Mouse (Mus musculus) limb, embryonic 11.5 days (tissue): ENCODE results near the gene Dnajc28. TPM values are rescaled to one million over a fixed set of nuclear protein-coding genes. Genes with fewer than 3 reads are reported as not detected.

Source experiments
- ATAC-seq: fragments of 200-750 bp; cut with Nextera tagmentation; 2 replicates; pipeline ENCODE4 v1.8.0; 2017; ENCODE audit warnings: low read depth; ENCODE audit not compliant: insufficient number of reproducible peaks, low FRiP score, low TSS enrichment
- DNase-seq: peaks from one replicate; pipeline ENCODE4 v3.0.0-alpha.2; 2015; ENCODE audit warnings: low spot score
- H3K27ac ChIP-seq: fragments of 300-500 bp; sonication (generic); replicated peaks from 2 replicates; pipeline ENCODE4 v1.5.1; 2014; ENCODE audit warnings: low read depth, mild to moderate bottlenecking, low read length
- H3K27me3 ChIP-seq: fragments of 300-500 bp; sonication (generic); 2 replicates; pipeline ENCODE4 v1.6.1; 2014; ENCODE audit warnings: mild to moderate bottlenecking, low read length, mixed read lengths; ENCODE audit not compliant: control insufficient read depth, insufficient read depth
- H3K36me3 ChIP-seq: fragments of 300-500 bp; sonication (generic); 2 replicates; pipeline ENCODE4 v1.6.1; 2014; ENCODE audit warnings: mild to moderate bottlenecking, low read length, moderate library complexity, mixed read lengths; ENCODE audit not compliant: control insufficient read depth, insufficient read depth
- H3K4me1 ChIP-seq: fragments of 300-500 bp; sonication (generic); 2 replicates; pipeline ENCODE4 v1.6.1; 2014; ENCODE audit warnings: low read length, mixed read lengths; ENCODE audit not compliant: control insufficient read depth, insufficient read depth
- H3K4me2 ChIP-seq: fragments of 300-500 bp; sonication (generic); 2 replicates; pipeline ENCODE4 v1.6.1; 2014; ENCODE audit warnings: low read depth, mild to moderate bottlenecking, moderate library complexity; ENCODE audit not compliant: severe bottlenecking
- H3K4me3 ChIP-seq: fragments of 300-500 bp; sonication (generic); 2 replicates; pipeline ENCODE4 v1.5.1; 2014; ENCODE audit warnings: low read depth, low read length
- H3K9ac ChIP-seq: fragments of 300-500 bp; sonication (generic); 2 replicates; pipeline ENCODE4 v1.6.1; 2014; ENCODE audit warnings: mild to moderate bottlenecking, low read length
- H3K9me3 ChIP-seq: fragments of 300-500 bp; sonication (generic); 2 replicates; pipeline ENCODE4 v1.6.1; 2016; ENCODE audit warnings: low read length; ENCODE audit not compliant: control insufficient read depth
- WGBS: fragments of 180-500 bp; shearing (Covaris S2); extraction: QIAGEN DNeasy Blood & Tissue Kit; methylation state at CpG from one replicate; pipeline ENCODE4 v1.1.7; 2014; 5-methylcytosine and 5-hydroxymethylcytosine counted together
- polyA plus RNA-seq: library from polyadenylated mRNA; unstranded; fragments of >200 nt; fragmentation: Nextera tagmentation; extraction: Ambion mirVana; gene quantifications from 2 replicates; pipeline ENCODE4 v1.2.1, GENCODE M21; 2014

Dnajc28 gene
- polyA plus RNA-seq, 1 experiment from 2014 or later, result 6.4 TPM

DNA sequence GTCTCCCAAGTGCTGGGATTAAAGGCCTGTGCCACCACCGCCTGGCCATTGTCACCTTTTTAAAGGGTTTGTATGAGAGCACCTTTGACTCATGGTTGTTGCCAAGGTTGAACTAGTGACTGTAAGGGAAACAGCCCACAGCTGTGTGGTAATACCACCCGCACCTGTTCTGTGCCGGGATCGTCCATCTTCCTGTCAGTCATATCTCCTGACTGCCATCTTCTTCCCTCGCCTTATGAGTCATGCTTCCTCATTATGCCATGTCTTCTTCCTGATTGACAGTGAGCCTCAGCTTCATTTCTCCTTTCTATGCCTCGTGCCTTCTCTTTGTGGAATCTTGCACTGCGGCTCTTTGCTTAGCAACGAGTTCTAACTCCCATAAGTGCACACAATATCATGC, 11.9 kb downstream of the Dnajc28 start:
- no peaks in the 10 kb centered on the region for H3K27me3 ChIP-seq
- H3K9me3 ChIP-seq, result no peaks in the 10 kb centered on the region
- WGBS, result 90% methylated on average over 8 of the region's 8 CpGs
- no peak overlapping the region for H3K9ac ChIP-seq
- H3K27ac ChIP-seq, result no peak overlapping the region
- DNase-seq, result no peak
- no peak for ATAC-seq
- H3K36me3 ChIP-seq, result no peaks in the 10 kb centered on the region
- no peak overlapping the region for H3K4me2 ChIP-seq
- no peaks in the 10 kb centered on the region for H3K4me1 ChIP-seq
- H3K4me3 ChIP-seq, result no peak overlapping the region

DNA sequence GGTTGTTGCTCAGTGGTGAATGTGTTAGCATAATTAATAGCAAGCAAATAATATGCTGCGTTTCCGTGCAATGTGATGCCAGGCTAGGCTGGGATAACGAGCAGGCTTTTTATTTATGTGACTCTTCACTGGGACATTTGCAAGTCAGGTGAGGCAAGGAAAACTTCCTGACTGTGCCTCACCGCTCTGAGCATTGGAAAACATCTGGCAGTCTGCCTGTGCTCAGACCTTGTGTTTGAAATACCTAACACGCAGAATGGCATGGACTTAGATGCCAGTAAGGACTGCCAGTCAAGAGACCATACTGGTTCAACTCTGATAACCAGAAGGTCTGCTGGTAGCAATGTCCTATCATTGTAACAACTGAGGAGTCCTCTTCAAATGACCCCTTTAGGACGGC, 13.7 kb downstream of the Dnajc28 start:
- H3K4me3 ChIP-seq, result no peak overlapping the region
- 71% methylated on average over 6 of the region's 6 CpGs for WGBS
- H3K27me3 ChIP-seq, result no peaks in the 10 kb centered on the region
- H3K4me1 ChIP-seq, result no peaks in the 10 kb centered on the region
- DNase-seq, result no peak
- H3K4me2 ChIP-seq, result no peak overlapping the region
- ATAC-seq, result no peak
- H3K9me3 ChIP-seq, result no peaks in the 10 kb centered on the region
- H3K36me3 ChIP-seq, result no peaks in the 10 kb centered on the region
- no peak overlapping the region for H3K27ac ChIP-seq
- H3K9ac ChIP-seq, result no peak overlapping the region

DNA sequence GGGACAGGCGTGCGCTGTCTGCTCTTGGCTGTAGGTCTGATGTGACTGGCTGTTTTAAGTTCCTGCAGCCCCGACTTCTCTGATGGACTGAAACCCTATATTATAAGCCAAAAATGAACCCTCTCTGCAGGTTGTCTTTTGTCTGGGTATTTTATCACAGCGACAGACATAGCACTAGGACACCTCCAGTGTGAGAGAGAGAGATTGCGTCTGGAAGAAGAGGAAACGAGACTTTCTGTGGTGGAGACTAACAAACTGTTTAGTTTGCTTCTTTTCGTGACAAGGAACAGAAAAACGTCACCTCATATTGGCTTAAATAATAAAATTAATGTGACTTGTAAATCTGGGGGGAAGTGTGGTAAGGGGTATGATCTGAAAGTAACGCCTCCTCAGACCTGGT, 17.1 kb downstream of the Dnajc28 start:
- H3K4me2 ChIP-seq, result no peak overlapping the region
- no peak for ATAC-seq

DNA sequence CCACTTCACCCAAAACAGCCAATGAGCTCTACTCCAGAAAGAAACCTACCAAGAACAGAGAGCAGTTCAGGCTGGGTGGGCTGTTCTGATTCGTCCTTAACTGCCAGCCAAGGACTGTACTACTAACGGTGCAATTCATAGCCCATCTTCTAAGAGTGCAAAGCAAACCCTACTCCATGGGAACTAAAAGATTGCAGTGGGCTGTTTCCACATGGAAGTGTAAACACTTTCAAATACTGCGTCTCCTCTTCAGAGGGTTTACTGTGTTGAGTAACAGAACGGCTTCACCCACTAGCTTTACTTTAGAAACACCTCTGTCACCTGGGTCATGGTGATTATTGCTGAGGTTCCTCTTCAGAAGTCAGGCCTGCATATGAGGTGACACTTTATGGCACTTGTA, 17.7 kb downstream of the Dnajc28 start:
- ATAC-seq (no peak), DNase-seq (no peak)
- Histone ChIP-seq H3K4me1 (0 out of 2 replicates have a peak, but pooled peaks cover 2% of the 10 kb centered on the region), H3K27ac (no peak overlapping the region), H3K9ac (no peak overlapping the region), H3K9me3 (no peaks in the 10 kb centered on the region), H3K36me3 (no peaks in the 10 kb centered on the region), H3K27me3 (no peaks in the 10 kb centered on the region), H3K4me2 (no peak overlapping the region), H3K4me3 (no peak overlapping the region)
- WGBS, result 40% methylated on average over 4 of the region's 4 CpGs

More for the DNA sequence above, 17.1 kb downstream of the Dnajc28 start:
- Histone ChIP-seq H3K9me3 (no peaks in the 10 kb centered on the region), H3K27me3 (no peaks in the 10 kb centered on the region), H3K4me3 (no peak overlapping the region), H3K4me1 (0 out of 2 replicates have a peak, but pooled peaks cover 2% of the 10 kb centered on the region), H3K27ac (no peak overlapping the region), H3K36me3 (no peaks in the 10 kb centered on the region), H3K9ac (no peak overlapping the region)
- no peak for DNase-seq
- WGBS, result 46% methylated on average over 9 of the region's 9 CpGs

DNA sequence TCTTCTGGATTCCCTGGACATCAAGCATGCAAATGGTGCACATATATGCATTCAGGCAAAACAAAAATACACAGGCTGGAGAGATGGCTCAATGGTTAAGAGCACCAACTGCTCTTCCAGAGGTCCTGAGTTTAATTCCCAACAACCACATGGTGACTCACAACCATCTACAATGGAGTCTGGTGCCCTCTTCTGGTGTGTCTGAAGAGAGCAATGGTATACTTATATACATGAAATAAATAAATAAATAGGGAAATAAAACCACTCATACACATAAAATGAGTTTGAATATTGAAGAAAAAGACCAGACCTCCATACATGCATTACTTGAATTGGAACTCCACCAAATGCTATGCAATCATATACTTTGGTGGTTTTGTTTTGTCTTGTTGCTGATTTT, 19.6 kb downstream of the Dnajc28 start:
- Histone ChIP-seq H3K9ac (no peak overlapping the region), H3K4me1 (0 out of 2 replicates have a peak, but pooled peaks cover 2% of the 10 kb centered on the region), H3K27ac (no peak overlapping the region), H3K4me2 (no peak overlapping the region), H3K4me3 (no peak overlapping the region), H3K9me3 (no peaks in the 10 kb centered on the region), H3K36me3 (no peaks in the 10 kb centered on the region), H3K27me3 (no peaks in the 10 kb centered on the region)
- ATAC-seq (no peak), DNase-seq (no peak)

DNA sequence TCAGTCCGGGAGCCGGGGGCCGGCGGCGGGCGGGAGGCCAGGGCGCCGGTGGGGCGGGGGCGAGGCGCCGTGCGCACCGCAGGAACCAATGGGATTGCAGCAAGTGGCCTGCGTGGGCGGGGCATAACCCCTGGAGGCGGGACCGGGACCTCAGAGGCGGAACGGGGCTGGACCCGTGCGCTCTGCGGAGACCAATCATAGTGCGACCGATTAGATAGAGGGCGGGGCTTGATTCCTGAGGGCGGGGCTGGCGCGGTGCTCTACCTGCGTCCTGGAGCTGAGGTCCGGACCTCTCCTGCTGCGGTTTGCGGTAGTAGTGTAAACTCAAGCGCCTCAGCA, 21.2 kb downstream of the Dnajc28 start, which contains the start of gene Tmem50b:
TSS of gene Tmem50b (minus strand) at position 129 of the 339 bp plus-strand sequence.
- no peak within 1 kb of the TSS for H3K27ac ChIP-seq
- no peaks in the 10 kb centered on the region for H3K27me3 ChIP-seq
- WGBS, result under 1% methylated on average over 34 of the region's 34 CpGs
- peak within 1 kb of the TSS; percentile 51 for H3K4me3 ChIP-seq
- H3K9ac ChIP-seq, result peak within 1 kb of the TSS; percentile 59
- peak; percentile 98 for DNase-seq
- H3K36me3 ChIP-seq, result no peaks in the 10 kb centered on the region
- peak within 1 kb of the TSS; percentile 90 for H3K4me2 ChIP-seq
- no peaks in the 10 kb centered on the region for H3K9me3 ChIP-seq
- ATAC-seq, result peak; percentile 99
- H3K4me1 ChIP-seq, result 0 out of 2 replicates have a peak, but pooled peaks cover 2% of the 10 kb centered on the region

DNA sequence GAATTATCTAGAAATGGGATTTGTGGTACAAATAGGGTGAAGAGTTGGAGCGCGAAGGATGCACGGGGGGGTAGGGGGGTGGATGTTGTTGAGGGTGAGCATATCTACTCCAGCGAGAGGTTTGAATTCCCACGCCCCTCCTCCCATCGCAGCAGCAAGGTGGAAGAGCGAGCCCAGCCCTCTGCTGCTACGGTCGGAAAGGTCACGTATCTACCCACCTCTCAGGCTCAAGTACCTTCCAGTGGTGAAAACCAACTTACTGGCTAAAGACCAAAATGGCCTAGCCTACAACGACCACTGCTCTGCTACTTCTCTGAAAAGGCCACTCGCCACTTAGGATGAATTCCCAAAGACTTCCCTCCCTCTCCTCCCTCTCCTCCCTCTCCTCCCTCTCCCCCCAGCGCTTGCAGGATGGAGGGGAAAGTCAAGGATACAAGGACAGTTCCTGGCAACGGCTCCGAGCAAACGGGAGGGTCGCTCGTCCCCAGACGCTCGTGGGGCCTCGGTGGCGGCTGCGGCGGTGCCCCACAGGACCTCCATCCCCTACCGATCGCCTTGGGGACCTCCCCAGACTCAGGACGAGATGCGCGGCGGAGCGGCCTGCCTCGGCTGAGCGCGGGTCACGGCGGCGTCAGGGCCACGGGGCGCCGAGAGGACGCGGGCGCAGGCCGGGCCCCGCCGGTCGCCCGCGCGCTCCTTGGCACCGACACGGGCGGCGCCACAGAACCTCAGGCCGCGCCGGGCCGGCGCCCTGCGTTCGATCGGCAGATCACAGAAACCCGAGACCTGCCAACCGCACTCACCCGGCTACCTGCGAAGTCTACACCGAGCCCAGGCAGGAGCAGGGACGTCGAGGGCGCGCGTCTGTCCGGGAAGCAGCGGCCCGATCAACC, 21.8 kb downstream of the Dnajc28 start:
- ATAC-seq, result no peak; the same call in none of the 2 replicates
- WGBS, result under 1% methylated on average over 71 of the region's 75 CpGs
- Histone ChIP-seq H3K36me3 (no peaks in the 10 kb centered on the region), H3K4me1 (0 out of 2 replicates have a peak, but pooled peaks cover 2% of the 10 kb centered on the region), H3K27ac (no peak overlapping the region), H3K9ac (peak overlapping the region; percentile 59), H3K4me2 (peak overlapping the region; percentile 90), H3K9me3 (no peaks in the 10 kb centered on the region), H3K4me3 (peak overlapping the region; percentile 51), H3K27me3 (no peaks in the 10 kb centered on the region)
- peak; percentile 62 for DNase-seq

DNA sequence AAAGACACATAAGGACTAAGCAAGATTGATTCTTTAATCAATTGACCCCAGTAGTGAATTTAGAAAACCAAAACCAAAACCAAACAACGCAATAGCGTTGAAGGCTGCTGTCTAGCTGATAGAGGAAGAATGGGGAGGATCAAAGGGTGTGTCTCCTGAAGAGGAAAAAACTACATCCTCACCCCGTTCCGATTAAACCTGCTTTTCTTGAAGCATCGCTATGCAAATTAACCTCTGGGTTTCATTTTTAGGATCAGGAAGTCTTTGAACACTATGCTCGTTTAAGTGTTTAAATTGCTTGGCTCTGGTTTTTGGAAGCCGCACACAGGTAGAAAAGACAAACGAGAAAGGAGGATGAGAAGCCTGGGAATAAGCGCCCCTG, 22.4 kb downstream of the Dnajc28 start:
- ATAC-seq (no peak), DNase-seq (no peak)
- H3K4me2 ChIP-seq, result peak overlapping the region; percentile 90
- no peak overlapping the region for H3K9ac ChIP-seq
- no peaks in the 10 kb centered on the region for H3K27me3 ChIP-seq
- 17% methylated on average over 9 of the region's 9 CpGs for WGBS
- no peaks in the 10 kb centered on the region for H3K9me3 ChIP-seq
- no peaks in the 10 kb centered on the region; the same call in 1 of the 2 replicates for H3K36me3 ChIP-seq
- 0 out of 2 replicates have a peak, but pooled peaks cover 2% of the 10 kb centered on the region for H3K4me1 ChIP-seq
- peak overlapping the region; percentile 51 for H3K4me3 ChIP-seq
- no peak overlapping the region for H3K27ac ChIP-seq
